Mouse (Mus musculus) forebrain, embryonic 15.5 days (tissue): ENCODE results near the gene Nfic. TPM values are rescaled to one million over a fixed set of nuclear protein-coding genes. Genes with fewer than 3 reads are reported as not detected.
A peak's percentile ranks its signal among the peaks of the same experiment; 100 is the strongest.

Experiments used
- ATAC-seq: fragments of 200-750 bp; cut with Nextera tagmentation; replicated peaks from 2 replicates; pipeline ENCODE4 v1.8.0; 2017; ENCODE audit warnings: mild to moderate bottlenecking, moderate TSS enrichment, moderate library complexity
- H3K27ac ChIP-seq: fragments of 300-500 bp; sonication (generic); replicated peaks from 2 replicates; pipeline ENCODE4 v1.5.1; 2015; ENCODE audit warnings: mild to moderate bottlenecking, inconsistent platforms
- H3K27me3 ChIP-seq: fragments of 300-500 bp; sonication (generic); 2 replicates; pipeline ENCODE4 v1.6.1; 2015; ENCODE audit warnings: inconsistent platforms
- H3K36me3 ChIP-seq: fragments of 300-500 bp; sonication (generic); 2 replicates; pipeline ENCODE4 v1.6.1; 2015; ENCODE audit warnings: mild to moderate bottlenecking, inconsistent platforms
- H3K4me1 ChIP-seq: fragments of 300-500 bp; sonication (generic); 2 replicates; pipeline ENCODE4 v1.6.1; 2015; ENCODE audit warnings: inconsistent platforms
- H3K4me2 ChIP-seq: fragments of 300-500 bp; sonication (generic); replicated peaks from 2 replicates; pipeline ENCODE4 v1.6.1; 2015; ENCODE audit warnings: mild to moderate bottlenecking, inconsistent platforms
- H3K4me3 ChIP-seq: fragments of 300-500 bp; sonication (generic); 2 replicates; pipeline ENCODE4 v1.5.1; 2015; ENCODE audit warnings: mild to moderate bottlenecking, inconsistent platforms
- H3K9ac ChIP-seq: fragments of 300-500 bp; sonication (generic); replicated peaks from 2 replicates; pipeline ENCODE4 v1.6.1; 2015; ENCODE audit warnings: mild to moderate bottlenecking, inconsistent platforms
- H3K9me3 ChIP-seq: fragments of 300-500 bp; sonication (generic); 2 replicates; pipeline ENCODE4 v1.6.1; 2016; ENCODE audit warnings: inconsistent platforms
- WGBS: fragments of 180-500 bp; shearing (Covaris S2); methylation state at CpG from one replicate; pipeline ENCODE4 v1.1.7; 2015; ENCODE audit warnings: mixed read lengths; 5-methylcytosine and 5-hydroxymethylcytosine counted together
- polyA plus RNA-seq: library from polyadenylated mRNA; unstranded; fragments of >200 nt; fragmentation: Nextera tagmentation; extraction: Ambion mirVana; gene quantifications from 2 replicates; pipeline ENCODE4 v1.2.1, GENCODE M21; 2015

The Nfic gene
- polyA plus RNA-seq, 1 experiment from 2014 or later: 24.2 TPM

GRCm38 (mm10) chr10:81411471-81412400 lies 43.7 kb downstream of the Nfic start:
- Histone ChIP-seq H3K9me3 (no peaks in the 10 kb centered on the region), H3K27me3 (0 out of 2 replicates have a peak, but pooled peaks cover 3% of the 10 kb centered on the region), H3K9ac (no peak overlapping the region; the same call in 1 of the 2 replicates), H3K4me1 (peaks cover 68% of the 10 kb centered on the region), H3K4me3 (no peak overlapping the region), H3K4me2 (no peak overlapping the region), H3K36me3 (peaks cover 11% of the 10 kb centered on the region; the same call in 1 of the 2 replicates), H3K27ac (peak overlapping the region; percentile 82)
- 60% methylated on average over 18 of the region's 18 CpGs for WGBS
- ATAC-seq: no peak

- WGBS: 76% methylated on average over 9 of the region's 9 CpGs
Observed at GRCm38 (mm10) chr10:81410981-81411380, 44.5 kb downstream of the Nfic start.

GRCm38 (mm10) chr10:81410350-81410749 lies 45.1 kb downstream of the Nfic start:
- peaks cover 20% of the 10 kb centered on the region for H3K36me3 ChIP-seq
- no peak overlapping the region for H3K4me2 ChIP-seq
- no peak overlapping the region for H3K4me3 ChIP-seq
- ATAC-seq: no peak
- no peak overlapping the region for H3K9ac ChIP-seq
- WGBS: 73% methylated on average over 4 of the region's 4 CpGs
- no peaks in the 10 kb centered on the region for H3K9me3 ChIP-seq
- H3K27ac ChIP-seq: no peak overlapping the region
- H3K4me1 ChIP-seq: peaks cover 62% of the 10 kb centered on the region
- H3K27me3 ChIP-seq: 0 out of 2 replicates have a peak, but pooled peaks cover 3% of the 10 kb centered on the region

More at GRCm38 (mm10) chr10:81410981-81411380, 44.5 kb downstream of the Nfic start:
- H3K27ac ChIP-seq: peak overlapping the region; percentile 82
- no peaks in the 10 kb centered on the region for H3K9me3 ChIP-seq
- no peak for ATAC-seq
- no peak overlapping the region for H3K4me2 ChIP-seq
- peaks cover 15% of the 10 kb centered on the region; the same call in 1 of the 2 replicates for H3K36me3 ChIP-seq
- H3K27me3 ChIP-seq: 0 out of 2 replicates have a peak, but pooled peaks cover 3% of the 10 kb centered on the region
- H3K4me1 ChIP-seq: peaks cover 62% of the 10 kb centered on the region
- H3K9ac ChIP-seq: no peak overlapping the region
- H3K4me3 ChIP-seq: no peak overlapping the region

- H3K9ac ChIP-seq: no peak overlapping the region
- no peak for ATAC-seq
- peaks cover 52% of the 10 kb centered on the region for H3K4me1 ChIP-seq
- H3K27me3 ChIP-seq: peaks cover 9% of the 10 kb centered on the region; the same call in 1 of the 2 replicates
- no peak overlapping the region for H3K4me2 ChIP-seq
- H3K36me3 ChIP-seq: peaks cover 23% of the 10 kb centered on the region
- WGBS: 14% methylated on average over 8 of the region's 8 CpGs
- no peak overlapping the region for H3K27ac ChIP-seq
- H3K9me3 ChIP-seq: no peaks in the 10 kb centered on the region
- no peak overlapping the region for H3K4me3 ChIP-seq
Observed at GRCm38 (mm10) chr10:81409330-81409729, 46.1 kb downstream of the Nfic start.

- peak; percentile 29; the same call in 1 of the 2 replicates for ATAC-seq
- peaks cover 23% of the 10 kb centered on the region for H3K36me3 ChIP-seq
- no peak overlapping the region for H3K4me2 ChIP-seq
- no peak overlapping the region for H3K27ac ChIP-seq
- 24% methylated on average over 9 of the region's 9 CpGs for WGBS
- H3K4me3 ChIP-seq: no peak overlapping the region
- H3K4me1 ChIP-seq: peaks cover 47% of the 10 kb centered on the region
- no peak overlapping the region for H3K9ac ChIP-seq
- peaks cover 10% of the 10 kb centered on the region; the same call in 1 of the 2 replicates for H3K27me3 ChIP-seq
- H3K9me3 ChIP-seq: no peaks in the 10 kb centered on the region
Observed at GRCm38 (mm10) chr10:81408871-81409291, 46.6 kb downstream of the Nfic start.

GRCm38 (mm10) chr10:81408424-81408729 lies 47.1 kb downstream of the Nfic start:
- Histone ChIP-seq H3K27me3 (peaks cover 10% of the 10 kb centered on the region; the same call in 1 of the 2 replicates), H3K4me2 (no peak overlapping the region), H3K9ac (no peak overlapping the region), H3K4me1 (peaks cover 45% of the 10 kb centered on the region), H3K4me3 (no peak overlapping the region), H3K27ac (no peak overlapping the region), H3K36me3 (peaks cover 23% of the 10 kb centered on the region), H3K9me3 (no peaks in the 10 kb centered on the region)
- ATAC-seq: no peak
- WGBS: 53% methylated on average over 13 of the region's 13 CpGs

- Histone ChIP-seq H3K4me2 (no peak overlapping the region), H3K27me3 (peaks cover 10% of the 10 kb centered on the region; the same call in 1 of the 2 replicates), H3K4me1 (peaks cover 48% of the 10 kb centered on the region), H3K27ac (no peak overlapping the region), H3K9me3 (no peaks in the 10 kb centered on the region), H3K4me3 (no peak overlapping the region), H3K9ac (no peak overlapping the region), H3K36me3 (peaks cover 23% of the 10 kb centered on the region)
- no peak for ATAC-seq
- 28% methylated on average over 31 of the region's 31 CpGs for WGBS
Observed at GRCm38 (mm10) chr10:81407539-81408423, 47.7 kb downstream of the Nfic start.

GRCm38 (mm10) chr10:81406504-81407440 lies 48.7 kb downstream of the Nfic start:
- Histone ChIP-seq H3K4me1 (peaks cover 49% of the 10 kb centered on the region), H3K36me3 (peaks cover 23% of the 10 kb centered on the region), H3K27ac (no peak overlapping the region), H3K27me3 (peaks cover 10% of the 10 kb centered on the region; the same call in 1 of the 2 replicates), H3K9ac (no peak overlapping the region), H3K4me2 (no peak overlapping the region), H3K9me3 (no peaks in the 10 kb centered on the region), H3K4me3 (no peak overlapping the region)
- 28% methylated on average over 24 of the region's 24 CpGs for WGBS
- no peak for ATAC-seq

GRCm38 (mm10) chr10:81405588-81406201 lies 49.7 kb downstream of the Nfic start:
- H3K27me3 ChIP-seq: peaks cover 10% of the 10 kb centered on the region; the same call in 1 of the 2 replicates
- H3K4me2 ChIP-seq: no peak overlapping the region
- no peak overlapping the region for H3K9ac ChIP-seq
- H3K4me3 ChIP-seq: no peak overlapping the region
- H3K4me1 ChIP-seq: peaks cover 49% of the 10 kb centered on the region
- 46% methylated on average over 13 of the region's 13 CpGs for WGBS
- H3K27ac ChIP-seq: no peak overlapping the region
- ATAC-seq: no peak
- H3K36me3 ChIP-seq: peaks cover 23% of the 10 kb centered on the region
- H3K9me3 ChIP-seq: no peaks in the 10 kb centered on the region

GRCm38 (mm10) chr10:81404720-81405119 lies 50.7 kb downstream of the Nfic start:
- Histone ChIP-seq H3K9ac (no peak overlapping the region), H3K4me1 (peaks cover 55% of the 10 kb centered on the region), H3K9me3 (no peaks in the 10 kb centered on the region), H3K4me3 (no peak overlapping the region), H3K27ac (no peak overlapping the region; the same call in 1 of the 2 replicates), H3K4me2 (no peak overlapping the region), H3K27me3 (peaks cover 10% of the 10 kb centered on the region; the same call in 1 of the 2 replicates), H3K36me3 (peaks cover 27% of the 10 kb centered on the region)
- no peak for ATAC-seq
- WGBS: 54% methylated on average over 18 of the region's 18 CpGs
